Mouse (Mus musculus) CD8-positive naive resting alpha-beta T cell, adult 2 months (primary cell): ENCODE data around the gene Apoa4.
A peak's percentile ranks its signal among the peaks of the same experiment; 100 is the strongest.

Source experiments
- DNase-seq, 2 experiments: peaks; one replicate each; pipeline ENCODE4 v3.0.0; 2022; ENCODE audit warnings: low read depth in 2 of 2, low spot score in 2 of 2

Gene Apoa4

DNA sequence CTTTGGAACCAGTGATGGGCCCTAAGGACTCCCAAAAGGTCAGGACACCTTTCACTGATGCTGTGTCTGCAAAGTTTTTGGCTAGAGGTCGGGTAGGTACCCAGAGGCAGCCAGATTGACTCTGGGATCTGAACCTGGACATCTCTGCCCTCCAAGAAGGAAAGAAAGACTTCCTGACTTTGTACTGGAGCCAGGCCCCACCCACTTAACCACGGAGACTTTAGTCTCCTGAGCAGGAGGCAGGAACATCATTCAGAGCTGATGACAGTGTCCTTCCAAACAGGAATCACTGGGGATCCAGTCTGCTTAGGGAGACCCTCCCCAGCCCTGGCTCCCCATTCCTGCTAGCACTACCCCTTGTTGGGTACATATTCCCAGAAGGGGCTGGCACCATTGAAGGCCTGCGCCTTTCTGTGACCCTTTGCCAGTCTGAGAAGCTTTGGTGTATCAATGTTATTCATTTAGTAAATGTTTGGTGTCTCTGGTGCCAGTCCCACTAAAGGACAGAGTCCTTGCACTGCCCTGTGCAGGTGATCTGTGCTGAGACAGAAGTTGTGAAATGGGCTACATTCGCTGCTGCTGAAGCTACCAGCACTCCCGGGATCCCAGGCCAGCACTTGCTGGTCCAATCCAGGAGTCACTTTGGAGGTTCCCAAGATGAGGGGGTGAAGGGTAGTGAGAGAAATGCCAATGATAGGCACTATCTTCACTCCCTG lies 15.4 kb upstream of the Apoa4 start:
- no peak for DNase-seq

DNA sequence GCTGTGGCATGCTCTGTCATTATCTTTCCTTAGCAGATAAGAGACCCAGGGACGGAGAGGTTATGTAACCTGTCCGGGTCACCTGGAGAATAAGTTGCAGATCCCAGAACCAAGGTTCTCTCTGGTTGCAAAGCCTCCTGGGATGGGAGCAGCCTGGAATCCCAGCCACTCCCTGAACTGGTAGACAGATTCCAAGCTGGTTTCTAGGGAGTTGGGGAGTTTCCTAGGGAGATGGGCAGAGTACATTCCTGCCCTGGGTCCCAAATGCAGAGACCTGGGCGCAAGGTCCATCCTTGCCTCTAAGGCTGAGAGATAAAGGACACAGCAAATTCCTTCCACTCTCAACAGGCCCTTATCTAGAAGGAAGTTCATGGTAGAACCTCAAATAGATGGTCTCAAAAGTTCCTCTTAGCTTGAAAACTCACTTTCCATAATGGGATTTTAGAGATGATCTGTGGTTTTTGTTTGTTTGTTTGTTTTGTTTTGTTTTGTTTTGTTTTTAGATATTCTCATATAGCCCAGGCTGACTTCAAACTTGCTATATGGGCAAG lies 13.4 kb upstream of the Apoa4 start:
- DNase-seq, result no peak

DNA sequence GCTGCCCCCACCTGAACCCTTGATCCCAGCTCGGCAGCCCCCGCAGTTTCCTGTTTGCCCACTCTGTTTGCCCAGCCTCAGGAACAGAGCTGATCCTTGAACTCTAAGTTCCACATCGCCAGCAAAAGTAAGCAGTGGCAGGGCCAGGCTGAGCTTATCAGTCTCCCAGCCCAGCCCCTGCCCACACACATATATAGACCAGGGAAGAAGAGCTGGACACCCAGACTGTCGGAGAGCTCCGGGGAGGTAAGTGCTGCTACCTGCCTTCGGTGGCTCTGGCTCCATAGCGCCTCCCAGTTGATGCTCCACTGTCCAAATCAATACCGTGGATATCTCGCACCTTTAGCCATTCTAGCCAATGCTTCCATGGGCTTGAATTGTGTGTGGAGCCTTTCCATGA lies 12.0 kb upstream of the Apoa4 start, which contains the start of gene Apoa1:
Apoa1 (plus strand) TSS at position 90 of the 400 bp plus-strand sequence.
- DNase-seq, result no peak

DNA sequence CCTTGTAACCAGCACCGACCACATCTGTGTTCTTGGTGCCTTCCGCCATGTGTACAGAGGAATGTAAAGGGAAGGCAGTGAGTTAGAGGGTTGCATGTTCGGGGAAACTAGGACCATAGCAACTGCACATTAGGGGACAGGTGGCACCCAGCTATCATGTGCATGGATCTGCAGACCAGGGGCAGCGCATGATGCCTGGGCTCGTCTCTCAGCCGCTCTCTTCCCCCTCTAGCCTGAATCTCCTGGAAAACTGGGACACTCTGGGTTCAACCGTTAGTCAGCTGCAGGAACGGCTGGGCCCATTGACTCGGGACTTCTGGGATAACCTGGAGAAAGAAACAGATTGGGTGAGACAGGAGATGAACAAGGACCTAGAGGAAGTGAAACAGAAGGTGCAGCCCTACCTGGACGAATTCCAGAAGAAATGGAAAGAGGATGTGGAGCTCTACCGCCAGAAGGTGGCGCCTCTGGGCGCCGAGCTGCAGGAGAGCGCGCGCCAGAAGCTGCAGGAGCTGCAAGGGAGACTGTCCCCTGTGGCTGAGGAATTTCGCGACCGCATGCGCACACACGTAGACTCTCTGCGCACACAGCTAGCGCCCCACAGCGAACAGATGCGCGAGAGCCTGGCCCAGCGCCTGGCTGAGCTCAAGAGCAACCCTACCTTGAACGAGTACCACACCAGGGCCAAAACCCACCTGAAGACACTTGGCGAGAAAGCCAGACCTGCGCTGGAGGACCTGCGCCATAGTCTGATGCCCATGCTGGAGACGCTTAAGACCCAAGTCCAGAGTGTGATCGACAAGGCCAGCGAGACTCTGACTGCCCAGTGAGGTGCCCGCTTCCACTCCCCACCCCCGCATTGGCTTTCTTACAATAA lies 10.7 kb upstream of the Apoa4 start:
- DNase-seq, result peak in 1 of 2 experiments; percentile 21

DNA sequence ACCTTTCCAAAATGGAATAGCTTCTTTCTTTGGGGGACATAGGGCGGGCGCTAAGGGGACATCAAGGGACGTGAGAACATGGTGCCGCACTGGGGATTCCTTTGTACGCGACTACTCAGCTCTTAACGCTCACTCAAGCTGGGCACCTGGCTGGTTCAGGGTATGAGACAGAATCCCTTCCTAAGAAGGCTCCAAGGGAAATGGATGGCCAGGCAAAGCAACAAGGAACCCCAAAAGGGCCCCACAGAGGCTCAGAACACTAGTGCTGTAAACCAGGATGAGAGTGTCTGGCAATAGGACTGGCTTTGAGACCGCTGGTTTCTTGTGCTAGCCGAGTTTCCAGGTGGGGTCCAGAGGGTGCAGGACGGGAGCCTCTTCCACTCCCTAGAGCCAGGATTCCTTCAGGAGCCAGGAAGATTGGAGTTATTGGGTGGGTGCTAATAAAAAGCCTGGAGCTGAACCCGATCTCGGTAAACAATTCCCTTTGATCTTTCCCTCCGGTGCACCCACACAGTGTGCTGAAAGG lies 10.0 kb upstream of the Apoa4 start:
- no peak for DNase-seq

DNA sequence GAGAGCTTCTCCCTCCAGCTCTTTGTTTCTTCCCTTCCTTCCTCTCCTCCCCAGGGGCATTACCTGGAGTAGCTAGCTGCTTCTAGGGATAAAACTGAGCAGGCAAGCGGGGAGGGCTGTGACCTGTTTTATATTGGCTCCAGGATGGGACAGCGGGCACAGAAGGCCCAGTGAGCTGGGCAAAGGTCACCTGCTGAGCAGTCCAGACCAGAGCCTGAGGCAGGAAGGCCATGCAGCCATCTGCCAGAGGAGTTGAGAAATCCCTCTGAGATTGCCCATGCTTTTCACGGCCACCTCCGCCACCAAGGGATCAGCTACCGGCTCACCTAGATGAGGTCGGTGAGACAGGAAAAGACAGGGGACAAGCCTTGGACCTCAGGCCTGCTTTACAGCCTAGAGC lies 5.3 kb upstream of the Apoa4 start:
- no peak for DNase-seq

DNA sequence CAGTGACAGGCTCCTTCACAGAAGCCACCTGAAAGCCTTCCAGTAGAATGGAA lies 5.1 kb upstream of the Apoa4 start, which contains the start of gene Apoc3:
Apoc3 (minus strand) TSS at position 41 of the 53 bp plus-strand sequence.
- no peak for DNase-seq

DNA sequence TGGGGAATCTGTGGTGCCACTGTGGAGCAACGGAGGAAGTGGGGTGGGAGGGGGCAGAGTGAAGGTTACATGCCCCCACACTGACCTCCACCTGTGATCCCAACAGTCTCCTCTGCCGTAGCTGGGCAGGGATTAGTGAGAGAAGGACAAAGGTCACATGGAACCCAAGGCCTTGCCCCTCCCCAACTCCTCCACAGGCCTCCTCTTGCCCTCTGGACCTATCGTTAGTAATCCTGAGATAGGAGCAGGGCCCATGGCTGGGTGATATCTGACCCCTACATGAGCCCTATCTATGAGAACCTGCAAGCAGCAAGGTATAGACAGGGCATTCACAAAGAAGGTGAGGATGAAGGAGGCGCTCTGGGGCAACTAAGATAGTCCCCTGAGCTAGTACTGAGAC lies 4.8 kb upstream of the Apoa4 start:
- DNase-seq, result no peak

DNA sequence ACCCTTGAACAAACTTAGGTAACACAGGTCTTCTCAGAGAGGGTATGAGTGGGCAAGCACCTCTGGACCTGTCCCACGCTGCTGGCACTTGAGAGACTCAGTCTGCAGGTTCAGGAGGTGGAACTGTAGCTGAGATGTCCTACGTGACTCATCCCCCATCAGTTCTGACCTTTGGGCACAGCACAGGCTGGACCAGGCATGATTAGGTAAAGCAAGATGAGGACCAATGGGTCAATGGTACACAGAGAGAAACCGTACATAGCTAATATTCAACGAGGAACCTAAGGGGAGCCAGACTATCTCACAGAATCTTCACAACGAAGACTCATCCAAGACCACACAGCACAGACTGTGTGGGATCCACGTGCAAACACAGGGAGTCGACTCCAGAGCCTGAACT lies 1.6 kb upstream of the Apoa4 start:
- DNase-seq, result no peak

DNA sequence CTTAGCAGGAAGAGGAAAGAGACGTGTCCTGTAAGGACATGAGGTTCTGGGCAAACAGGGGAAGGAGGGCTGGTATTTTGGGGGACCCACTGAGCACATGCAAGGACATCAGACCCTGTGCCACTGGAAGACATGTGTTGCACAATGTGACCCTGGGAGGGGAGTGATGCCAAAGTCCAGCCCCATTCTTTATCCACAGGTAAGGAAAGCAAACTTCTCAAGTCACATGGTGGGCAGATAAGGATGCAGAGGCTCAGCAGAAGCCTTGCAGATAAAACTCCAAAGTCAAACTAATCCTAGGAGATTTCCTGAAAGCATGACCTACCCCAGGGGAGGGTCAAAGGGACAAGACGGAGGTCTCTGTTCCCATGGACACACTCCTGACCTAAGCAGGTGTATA lies 1.3 kb downstream of the Apoa4 start:
- no peak for DNase-seq

DNA sequence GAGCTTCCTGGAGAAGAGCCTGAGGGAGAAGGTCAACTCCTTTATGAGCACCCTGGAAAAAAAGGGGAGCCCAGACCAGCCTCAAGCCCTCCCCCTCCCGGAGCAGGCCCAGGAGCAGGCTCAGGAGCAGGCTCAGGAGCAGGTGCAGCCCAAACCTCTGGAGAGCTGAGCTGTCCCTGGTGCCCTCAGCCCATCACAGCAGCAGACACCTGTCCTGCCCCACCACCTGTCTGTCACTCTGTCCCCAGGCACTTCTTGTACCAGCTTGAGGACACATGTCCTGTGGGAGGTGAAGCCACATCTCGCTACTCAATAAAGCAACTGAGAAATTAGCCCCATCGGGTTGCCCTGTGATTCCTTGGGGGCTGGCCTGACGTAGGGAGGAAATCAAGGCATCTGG lies 2.6 kb downstream of the Apoa4 start:
- DNase-seq, result no peak

DNA sequence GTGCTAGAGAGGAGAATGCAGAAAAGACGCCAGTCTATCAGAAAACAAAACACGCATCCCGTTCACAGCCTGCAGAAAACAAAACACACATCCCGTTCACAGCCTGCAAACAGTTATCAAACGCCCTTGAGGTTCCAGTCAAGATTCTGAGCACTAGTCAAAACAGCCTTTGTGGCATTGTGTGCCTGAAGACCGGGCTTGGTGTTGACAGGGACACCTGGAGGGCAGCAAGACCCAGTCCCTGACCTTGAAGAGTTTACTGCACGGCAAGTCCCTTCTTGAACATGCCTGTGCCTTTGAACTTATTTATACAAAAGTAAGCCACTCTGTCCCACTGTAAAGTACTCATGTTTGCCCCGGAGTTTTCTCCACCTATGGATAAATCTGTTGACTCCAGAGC lies 3.1 kb downstream of the Apoa4 start:
- no peak for DNase-seq

DNA sequence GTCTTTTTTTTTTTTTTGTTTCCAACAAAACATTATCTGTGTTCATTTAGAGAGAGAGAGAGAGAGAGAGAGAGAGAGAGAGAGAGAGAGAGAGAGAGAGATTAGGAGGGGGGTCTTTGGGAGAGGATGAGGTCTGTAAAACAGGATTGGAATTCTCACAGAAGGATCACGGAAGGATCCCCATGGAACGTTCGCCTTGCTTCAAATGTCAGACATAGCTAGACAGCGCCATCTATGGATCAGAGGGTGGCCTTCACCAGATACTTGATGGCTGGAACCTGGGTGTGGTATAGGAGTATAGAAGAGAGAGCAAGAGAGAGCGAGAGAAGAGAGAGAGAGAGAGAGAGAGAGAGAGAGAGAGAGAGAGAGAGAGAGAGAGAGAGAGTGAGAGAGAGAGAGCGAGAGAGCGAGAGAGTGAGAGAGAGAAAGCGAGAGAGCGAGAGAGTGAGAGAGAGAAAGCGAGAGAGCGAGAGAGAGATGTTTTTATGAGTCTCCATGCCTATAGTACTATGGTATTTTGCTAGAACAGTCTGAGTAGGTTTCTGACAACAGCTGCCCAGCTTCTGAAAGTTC lies 6.3 kb downstream of the Apoa4 start:
- peak in 1 of 2 experiments; percentile 34 for DNase-seq

DNA sequence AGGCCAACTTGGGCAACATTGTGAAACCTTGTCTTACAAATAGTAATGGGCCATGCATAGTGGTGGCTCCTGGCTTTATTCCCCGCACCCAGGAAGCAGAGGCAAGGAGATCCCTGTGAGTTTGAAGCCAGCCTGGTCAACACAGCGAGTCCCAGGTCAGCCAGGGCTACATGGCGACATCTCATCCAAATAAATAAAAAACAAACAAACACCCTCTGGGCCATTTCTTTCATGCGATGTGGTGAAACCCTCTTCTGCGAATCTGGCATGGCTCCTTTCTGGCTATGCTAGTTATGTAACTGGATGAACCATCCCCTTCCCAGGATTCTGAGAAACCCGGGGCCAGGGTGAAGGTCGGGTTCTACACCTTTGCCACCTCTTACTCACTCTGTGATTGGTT lies 15.7 kb downstream of the Apoa4 start:
- DNase-seq, result no peak

DNA sequence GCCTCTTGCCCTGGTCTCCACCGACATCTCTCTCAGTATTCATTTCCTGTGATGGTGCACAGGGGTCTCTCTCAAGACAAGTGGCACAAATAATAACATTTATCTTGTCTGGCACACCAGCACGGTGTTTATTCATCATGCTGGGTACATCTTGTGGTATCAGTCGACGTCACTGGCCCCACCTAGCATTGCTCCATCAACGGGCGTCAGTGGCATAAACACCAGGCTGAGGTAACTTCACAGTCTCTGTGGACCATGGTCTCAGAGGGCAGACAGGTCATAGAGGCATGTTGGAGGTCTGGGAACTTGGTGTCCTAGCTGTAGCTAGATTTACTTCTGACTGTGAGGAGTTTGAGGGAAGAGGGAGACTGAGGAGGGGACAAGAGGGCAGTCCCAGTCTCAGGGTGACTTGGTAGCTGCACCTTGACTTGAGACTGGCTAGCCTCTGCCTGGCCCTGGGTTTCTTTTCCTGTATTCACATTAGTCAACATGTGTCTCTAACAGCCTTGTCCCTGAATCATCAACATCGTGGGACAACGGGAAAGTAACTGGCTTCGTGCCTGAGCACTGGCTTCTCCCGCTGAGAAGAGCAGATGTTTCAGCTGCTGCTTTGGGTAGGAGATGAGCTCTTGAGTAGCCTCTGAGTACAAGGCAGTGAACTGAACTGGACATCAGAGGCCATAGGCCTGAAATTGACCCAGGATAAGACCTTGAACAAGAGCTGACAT lies 16.3 kb downstream of the Apoa4 start:
- DNase-seq, result no peak

DNA sequence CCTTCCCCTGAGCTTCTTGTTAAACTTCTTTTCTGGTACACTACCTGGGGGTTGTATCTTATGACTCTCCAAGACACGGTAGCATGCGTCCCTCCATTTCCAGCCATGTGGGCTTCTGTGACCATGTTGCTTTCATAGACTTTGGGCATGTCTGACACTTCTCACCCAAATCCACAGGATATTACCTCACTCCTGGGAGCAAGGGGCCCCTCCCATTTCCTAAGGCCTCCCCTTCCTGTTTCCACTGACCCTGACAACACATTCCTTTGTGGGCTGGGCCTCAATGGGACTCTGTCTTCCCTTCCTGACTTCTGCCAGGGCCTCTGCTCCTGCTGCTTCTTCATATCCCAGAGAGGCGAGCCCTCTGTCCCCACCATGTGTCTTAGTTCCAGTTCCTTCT lies 17.1 kb downstream of the Apoa4 start:
- DNase-seq, result no peak

DNA sequence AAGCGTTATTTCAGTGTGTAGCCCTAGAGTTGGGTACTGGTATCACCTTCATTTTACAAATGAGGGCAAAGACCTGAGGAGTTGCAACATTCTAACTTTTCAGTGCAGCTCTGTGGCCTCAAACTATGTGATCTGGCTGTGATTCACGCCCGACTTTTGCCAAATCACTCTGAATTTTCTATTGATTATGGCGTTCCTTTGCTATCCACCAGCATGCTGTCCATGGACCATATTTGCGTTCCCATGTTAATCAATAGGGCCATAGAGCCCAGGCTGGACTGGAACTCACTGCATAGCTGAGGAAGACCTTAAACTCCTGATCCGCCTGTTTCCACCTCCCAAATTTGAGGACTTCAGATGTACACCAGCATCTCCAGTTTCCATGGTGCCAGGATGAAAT lies 18.6 kb downstream of the Apoa4 start:
- no peak for DNase-seq

DNA sequence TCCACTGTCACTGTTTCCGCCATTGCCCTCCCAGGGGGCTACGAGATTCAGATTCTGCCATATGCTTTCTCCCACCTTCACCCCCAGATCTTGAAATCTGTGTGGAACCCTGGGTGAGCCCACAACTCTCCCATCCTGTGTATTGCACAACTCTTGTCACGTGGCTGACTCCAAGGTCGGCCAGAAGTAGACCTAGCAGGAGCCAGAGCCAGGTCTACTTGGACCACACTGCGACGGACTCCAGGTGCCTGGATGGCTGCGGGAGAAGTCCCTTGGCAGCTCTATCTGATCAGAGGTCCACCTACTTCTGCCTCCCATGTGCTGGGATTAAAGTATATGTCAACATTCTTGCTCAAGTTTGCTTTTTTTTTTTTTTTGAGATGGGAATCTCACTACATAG lies 20.6 kb downstream of the Apoa4 start:
- DNase-seq, result no peak

DNA sequence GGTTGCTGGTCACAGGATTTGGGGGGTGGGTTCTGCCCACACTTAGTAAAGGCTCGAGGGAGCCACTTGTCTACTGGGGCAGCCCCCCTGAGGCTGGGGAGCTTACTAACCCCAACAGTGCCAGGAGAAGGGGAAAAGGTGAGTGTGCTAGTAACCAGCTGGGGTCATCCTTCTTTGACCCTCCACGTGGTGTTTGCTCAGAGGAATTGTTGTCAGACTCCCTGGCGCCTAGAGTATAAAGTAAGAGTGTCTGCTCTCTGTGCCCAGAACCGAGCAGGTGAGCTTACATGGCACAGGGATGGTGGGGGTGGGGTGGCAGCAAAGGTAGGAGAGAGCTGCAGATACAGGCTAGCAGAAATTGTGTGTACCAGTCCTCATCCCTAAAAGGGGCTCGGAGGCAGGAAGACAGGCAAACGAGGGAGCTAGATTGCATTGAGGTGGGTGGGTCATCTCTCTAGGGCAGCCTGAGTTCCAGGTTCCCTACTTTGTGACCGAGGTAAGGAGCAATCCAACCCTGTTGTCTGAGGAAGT lies 27.9 kb downstream of the Apoa4 start, which contains the start of gene Apoa5:
Apoa5 (plus strand) TSS at position 291 of the 531 bp plus-strand sequence.
- no peak for DNase-seq

DNA sequence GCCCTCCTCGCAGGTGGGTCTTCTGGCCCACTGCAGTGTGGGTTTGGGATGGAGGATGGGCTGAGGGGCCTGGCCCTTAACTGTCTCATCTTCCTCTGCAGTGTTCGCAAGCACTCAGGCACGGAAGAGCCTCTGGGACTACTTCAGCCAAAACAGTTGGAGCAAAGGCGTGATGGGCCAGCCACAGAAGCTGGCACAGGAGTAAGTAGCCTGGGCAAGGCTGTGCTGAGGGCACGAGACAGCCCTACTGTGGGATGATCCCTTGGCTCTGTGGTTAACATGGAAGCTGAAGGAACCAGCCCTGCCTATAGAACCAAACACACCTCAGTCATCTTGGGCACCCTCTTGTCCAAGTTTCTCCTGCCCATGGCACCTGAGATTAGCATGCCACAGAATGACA lies 28.6 kb downstream of the Apoa4 start:
- DNase-seq, result no peak

DNA sequence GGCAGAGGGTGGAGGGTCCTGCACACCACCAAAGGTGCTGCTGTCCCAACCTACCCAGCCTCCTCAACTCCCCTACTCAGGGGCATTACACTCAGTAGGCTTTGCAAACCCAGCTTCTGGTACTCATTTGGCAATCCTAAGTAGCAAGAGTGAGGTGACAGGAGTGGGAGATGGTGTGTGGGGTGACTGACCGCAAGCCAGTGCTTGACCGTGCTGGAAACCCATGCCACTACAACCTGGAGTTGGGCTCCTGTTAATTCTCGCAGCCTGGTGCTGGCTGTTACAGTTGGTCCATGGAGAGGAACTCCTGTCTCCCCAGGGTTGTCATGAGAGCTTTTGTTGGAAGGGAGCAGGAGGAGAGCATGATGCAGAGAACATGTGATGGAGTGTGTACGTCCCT lies 30.3 kb downstream of the Apoa4 start:
- DNase-seq, result no peak
